Mouse (Mus musculus): ENCODE results near the gene Tcf7l2.

DNA sequence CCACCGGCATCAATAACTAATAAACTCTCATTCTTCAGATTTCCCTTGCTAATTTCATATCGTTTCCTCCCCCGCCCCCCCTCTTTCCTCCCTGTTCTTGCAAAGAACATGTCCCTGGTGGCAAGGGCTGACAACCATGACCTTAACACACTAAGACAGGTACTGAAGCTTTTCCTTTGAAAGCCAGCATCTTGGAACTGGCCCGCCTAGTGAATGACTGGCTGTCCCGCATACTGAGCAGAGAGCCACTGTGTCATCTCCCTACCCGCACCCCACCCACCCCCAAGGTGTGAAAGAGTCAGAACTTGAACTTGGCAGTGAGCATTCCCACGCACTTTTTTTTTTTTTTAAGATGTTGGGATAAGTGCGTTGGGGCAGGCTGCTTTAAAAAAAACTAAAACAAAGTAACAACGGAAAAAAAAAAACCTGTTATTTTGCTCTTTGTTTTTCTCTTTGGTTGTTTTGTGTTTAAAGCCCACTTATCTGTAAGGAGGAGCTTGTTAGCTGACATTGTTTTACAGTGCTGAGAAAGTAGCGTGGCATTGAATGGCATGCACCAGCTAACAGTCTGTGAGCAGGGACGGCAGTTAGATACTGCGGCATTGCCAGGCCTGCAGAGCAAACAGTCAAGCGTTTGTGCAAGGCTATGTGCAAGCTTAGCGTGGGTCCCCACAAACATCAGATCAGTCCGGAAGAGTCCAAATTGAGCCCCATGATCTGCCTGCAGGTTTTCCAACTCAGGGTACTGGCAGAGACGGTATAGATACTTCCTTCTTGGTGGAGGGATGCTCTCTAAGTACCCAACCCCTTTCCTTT is 185.4 kb downstream of the Tcf7l2 start:
- TF ChIP-seq CTCF (IDR thresholded peaks at IDR 0.05; ENCODE audit: control insufficient read depth, insufficient read depth, low read length) = no peak
- TF ChIP-seq POLR2A (IDR thresholded peaks at IDR 0.05; ENCODE audit: borderline replicate concordance, control insufficient read depth, low read depth, low read length) = no peak

Data from bone marrow, adult 2 months (tissue).